Mouse (Mus musculus): ENCODE results near the gene Rell1. TPM values are rescaled to one million over a fixed set of nuclear protein-coding genes. Genes with fewer than 3 reads are reported as not detected.

Rell1 gene
- polyA plus RNA-seq (2014; fragmentation: Illumina TruSeq; extraction: RNeasy Lipid Tissue Mini Kit (QIAGEN cat#74804); ENCODE audit: low read depth, low replicate concordance) = 18.9 TPM

DNA sequence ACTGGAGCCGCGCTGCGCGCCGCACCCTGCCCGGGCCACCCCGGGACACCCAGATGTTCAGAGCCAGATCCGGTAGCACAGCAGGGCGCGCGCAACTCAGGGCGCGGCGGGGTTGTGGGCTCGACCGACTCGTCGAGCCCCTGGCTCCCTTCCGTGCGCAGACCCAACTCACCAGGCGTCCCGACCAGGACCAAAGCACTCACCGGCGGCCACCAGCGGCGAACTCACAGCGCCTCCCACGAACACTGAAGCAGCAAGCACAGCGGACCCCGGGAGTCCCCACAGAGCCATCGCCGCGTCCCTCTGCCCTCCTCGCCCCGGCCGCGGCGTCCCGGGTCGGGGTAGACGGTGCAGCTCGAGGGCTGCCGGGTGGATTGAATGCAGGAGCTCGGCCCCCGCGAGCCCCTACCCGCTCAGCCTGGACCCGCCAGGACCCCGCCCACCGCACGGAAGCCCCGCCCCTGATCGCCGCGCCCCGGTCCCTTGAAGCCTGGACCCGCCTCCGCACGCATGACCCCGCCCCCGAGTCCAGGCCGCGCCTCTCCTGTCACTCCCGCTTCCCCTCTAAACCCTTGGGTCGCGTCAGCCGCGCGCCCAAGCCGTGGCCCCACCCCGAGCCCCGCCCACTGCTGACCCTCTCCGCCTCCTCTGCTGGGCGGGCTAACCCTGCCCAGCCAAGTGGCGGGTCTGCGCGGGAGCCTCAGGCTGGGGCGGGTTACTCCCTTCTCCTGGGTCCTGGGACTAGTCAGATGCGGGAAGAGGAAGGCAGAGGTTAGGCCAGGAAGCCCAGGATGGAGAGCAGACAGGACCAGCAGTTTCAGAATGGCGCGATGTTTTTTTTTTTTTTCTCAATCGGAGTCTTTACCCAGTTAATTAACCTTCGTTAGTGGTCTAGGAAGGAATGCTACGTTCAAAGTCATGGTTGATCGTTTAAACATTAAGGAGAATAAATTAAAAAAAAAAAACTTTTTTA, at the start of gene Rell1:
Rell1 (minus strand) TSS at position 455 of the 973 bp plus-strand sequence.

Other genes with a start within 250 kb of the Rell1 start
- gene 0610040J01Rik, start 156.5 kb downstream of the Rell1 start, polyA plus RNA-seq (2014; fragmentation: Illumina TruSeq; extraction: RNeasy Lipid Tissue Mini Kit (QIAGEN cat#74804); ENCODE audit: low read depth, low replicate concordance) = 2.0 TPM
- 8.7 TPM for gene Pgm2, start 124.1 kb upstream of the Rell1 start, polyA plus RNA-seq (2014; fragmentation: Illumina TruSeq; extraction: RNeasy Lipid Tissue Mini Kit (QIAGEN cat#74804); ENCODE audit: low read depth, low replicate concordance)
- gene Tbc1d1, start 187.4 kb upstream of the Rell1 start, polyA plus RNA-seq (2014; fragmentation: Illumina TruSeq; extraction: RNeasy Lipid Tissue Mini Kit (QIAGEN cat#74804); ENCODE audit: low read depth, low replicate concordance) = 48.4 TPM